Mouse (Mus musculus) midbrain, postnatal 0 days (tissue): ENCODE data around the gene Adk. TPM values are rescaled to one million over a fixed set of nuclear protein-coding genes. Genes with fewer than 3 reads are reported as not detected.
"Not testable (repeated sequence)": the region's sequence is repeated elsewhere in the genome, so short reads cannot be mapped to it uniquely, and the experiment has no call there.

Source experiments
- ATAC-seq: fragments of 200-750 bp; cut with Nextera tagmentation; 2 replicates; pipeline ENCODE4 v1.8.0; 2017; ENCODE audit warnings: moderate number of reproducible peaks, mild to moderate bottlenecking, moderate TSS enrichment, moderate library complexity; ENCODE audit not compliant: low FRiP score
- DNase-seq: peaks from one replicate; pipeline ENCODE4 v3.0.0-alpha.2; 2015; ENCODE audit warnings: low spot score
- H3K27ac ChIP-seq: fragments of 300-500 bp; sonication (generic); 2 replicates; pipeline ENCODE4 v1.5.1; 2014; ENCODE audit warnings: low read depth, mild to moderate bottlenecking, low read length, mixed read lengths
- H3K27me3 ChIP-seq: fragments of 300-500 bp; sonication (generic); 2 replicates; pipeline ENCODE4 v1.6.1; 2014; ENCODE audit warnings: low read length, control low read depth, mixed read lengths; ENCODE audit not compliant: insufficient read depth
- H3K36me3 ChIP-seq: fragments of 300-500 bp; sonication (generic); 2 replicates; pipeline ENCODE4 v1.6.1; 2014; ENCODE audit warnings: low read length, control low read depth, mixed read lengths; ENCODE audit not compliant: insufficient read depth
- H3K4me1 ChIP-seq: fragments of 300-500 bp; sonication (generic); 2 replicates; pipeline ENCODE4 v1.6.1; 2014; ENCODE audit warnings: mild to moderate bottlenecking, control low read depth, antibody characterized with exemption, low read length, mixed read lengths; ENCODE audit not compliant: insufficient read depth
- H3K4me2 ChIP-seq: fragments of 300-500 bp; sonication (generic); 2 replicates; pipeline ENCODE4 v1.6.1; 2014; ENCODE audit warnings: low read depth, mild to moderate bottlenecking, low read length, mixed read lengths; ENCODE audit not compliant: poor library complexity, severe bottlenecking
- H3K4me3 ChIP-seq: fragments of 300-500 bp; sonication (generic); 2 replicates; pipeline ENCODE4 v1.5.1; 2014; ENCODE audit warnings: low read depth, mild to moderate bottlenecking, low read length, moderate library complexity
- H3K9ac ChIP-seq: fragments of 300-500 bp; sonication (generic); replicated peaks from 2 replicates; pipeline ENCODE4 v1.6.1; 2014; ENCODE audit warnings: mild to moderate bottlenecking, low read length, moderate library complexity, mixed read lengths; ENCODE audit not compliant: poor library complexity, severe bottlenecking
- H3K9me3 ChIP-seq: fragments of 300-500 bp; sonication (generic); 2 replicates; pipeline ENCODE4 v1.6.1; 2016; ENCODE audit warnings: low read length, control low read depth
- CTCF ChIP-seq: IDR thresholded peaks from 2 replicates; pipeline ENCODE4 v1.5.1; 2016; ENCODE audit warnings: antibody characterized with exemption, mild to moderate bottlenecking
- WGBS: fragments of 180-500 bp; shearing (Covaris S2); extraction: QIAGEN DNeasy Blood & Tissue Kit; methylation state at CpG from one replicate; pipeline ENCODE4 v1.1.7; 2014; 5-methylcytosine and 5-hydroxymethylcytosine counted together
- polyA plus RNA-seq: library from polyadenylated mRNA; unstranded; fragments of >200 nt; fragmentation: Nextera tagmentation; extraction: Ambion mirVana; gene quantifications from 2 replicates; pipeline ENCODE4 v1.2.1, GENCODE M21; 2015
- total RNA-seq: library from RNA; depleted of rRNA; stranded (reverse); fragments of >200 nt; gene quantifications from 2 replicates; pipeline ENCODE4 v1.2.3, GENCODE M21; 2014

Gene Adk
- total and polyA plus RNA-seq, 2 experiments from 2014 or later: 25.3 to 50.6 TPM

DNA sequence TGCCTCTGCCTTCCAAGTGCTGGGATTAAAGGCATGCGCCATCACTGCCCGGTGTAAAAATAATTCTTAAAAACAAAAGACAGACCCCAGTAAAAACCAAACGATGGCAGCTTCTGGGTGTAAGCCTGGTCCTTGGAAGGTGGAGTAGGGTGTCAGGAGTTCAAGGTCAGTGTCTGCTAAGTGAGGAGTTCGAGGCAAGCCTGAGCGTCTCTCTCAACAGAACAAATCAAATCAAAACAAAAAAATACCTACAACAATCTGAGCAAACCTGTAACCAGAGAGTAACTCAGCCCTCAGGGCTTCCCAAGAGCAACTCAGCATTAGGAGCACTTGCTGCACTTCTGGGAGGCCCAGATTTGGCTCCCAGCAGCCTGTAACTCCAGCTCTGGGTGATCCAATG lies 427.8 kb downstream of the Adk start:
- H3K27ac ChIP-seq: no peak overlapping the region
- TF ChIP-seq CTCF: no peak
- no peaks in the 10 kb centered on the region for H3K27me3 ChIP-seq
- H3K4me1 ChIP-seq: no peaks in the 10 kb centered on the region
- no peaks in the 10 kb centered on the region for H3K9me3 ChIP-seq
- no peaks in the 10 kb centered on the region for H3K36me3 ChIP-seq
- H3K4me3 ChIP-seq: no peak overlapping the region
- WGBS: 92% methylated on average over 5 of the region's 5 CpGs
- ATAC-seq (no peak), DNase-seq (no peak)
- no peak overlapping the region for H3K9ac ChIP-seq
- H3K4me2 ChIP-seq: no peak overlapping the region

DNA sequence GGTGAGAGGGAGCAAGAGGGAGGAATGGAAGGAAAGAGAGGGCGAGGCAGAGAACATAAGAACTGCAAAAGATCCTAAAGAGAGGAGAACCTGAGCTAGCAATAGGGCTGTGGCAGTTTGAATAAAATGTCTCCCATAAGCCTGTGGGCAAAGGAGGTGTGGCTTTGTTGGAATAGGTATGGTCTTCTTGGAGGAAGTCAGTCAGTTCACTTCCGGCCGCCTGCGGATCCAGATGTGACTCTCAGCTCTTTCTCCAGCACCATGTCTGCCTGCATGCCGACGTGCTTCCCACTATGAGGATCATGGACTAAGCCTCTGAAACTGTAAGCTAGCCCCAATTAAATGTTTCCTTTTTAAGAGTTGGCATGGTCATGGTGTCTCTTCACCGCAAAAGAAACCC lies 428.9 kb downstream of the Adk start, which contains the start of gene Kat6b:
Gene Kat6b (plus strand): TSS at position 204 of the 400 bp plus-strand sequence.
- ATAC-seq (no peak), DNase-seq (no peak)
- Histone ChIP-seq H3K27me3 (no peaks in the 10 kb centered on the region), H3K36me3 (no peaks in the 10 kb centered on the region), H3K4me1 (no peaks in the 10 kb centered on the region), H3K4me2 (no peak within 1 kb of the TSS), H3K9ac (no peak within 1 kb of the TSS), H3K9me3 (no peaks in the 10 kb centered on the region), H3K27ac (no peak within 1 kb of the TSS), H3K4me3 (no peak within 1 kb of the TSS)
- 92% methylated on average over 7 of the region's 7 CpGs for WGBS
- no peak for TF ChIP-seq CTCF

DNA sequence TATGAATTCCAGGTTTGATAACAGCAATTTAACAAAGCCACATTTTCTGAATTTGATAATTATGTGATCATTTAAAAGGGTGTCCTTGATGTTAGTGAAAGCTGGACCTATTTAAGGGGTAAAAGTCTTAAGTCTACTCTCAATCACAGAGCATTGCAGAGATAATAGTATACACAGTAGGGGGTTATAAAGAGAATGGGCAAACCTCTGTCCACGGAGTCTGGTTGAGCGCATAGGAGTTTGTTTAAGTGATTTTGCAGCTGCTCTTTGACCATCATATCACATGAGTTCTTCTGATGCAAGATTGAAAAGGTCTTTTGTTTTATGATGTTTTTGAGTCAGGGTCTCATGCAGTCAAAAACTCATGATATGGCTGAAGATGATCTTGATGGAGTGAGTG lies 431.8 kb downstream of the Adk start:
- no peaks in the 10 kb centered on the region for H3K9me3 ChIP-seq
- H3K27me3 ChIP-seq: no peaks in the 10 kb centered on the region
- no peak overlapping the region for H3K9ac ChIP-seq
- H3K4me3 ChIP-seq: no peak overlapping the region
- H3K36me3 ChIP-seq: no peaks in the 10 kb centered on the region
- no peak overlapping the region for H3K27ac ChIP-seq
- 68% methylated on average over 2 of the region's 2 CpGs for WGBS
- ATAC-seq: no peak
- H3K4me2 ChIP-seq: no peak overlapping the region
- H3K4me1 ChIP-seq: no peaks in the 10 kb centered on the region
- DNase-seq: no peak
- TF ChIP-seq CTCF: no peak

DNA sequence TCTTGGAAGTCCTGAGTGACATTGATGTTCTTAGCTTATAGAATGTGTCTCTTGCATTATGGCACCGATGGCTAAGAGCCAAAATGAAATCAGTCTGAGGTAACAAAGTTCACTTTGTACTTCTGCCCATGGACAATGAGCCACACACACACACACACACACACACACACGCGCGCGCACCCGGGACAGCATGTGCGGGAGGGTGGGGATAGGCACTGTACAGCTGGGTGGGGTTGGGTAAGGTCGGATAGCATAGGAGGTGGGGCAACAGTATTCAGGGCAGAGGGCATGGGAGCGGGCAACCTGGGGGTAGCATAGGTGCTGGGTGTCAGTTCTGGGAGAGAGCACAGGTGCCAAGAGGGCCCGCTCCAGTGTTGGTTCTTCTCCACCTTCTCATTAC lies 432.3 kb downstream of the Adk start:
- Histone ChIP-seq H3K4me3 (no peak overlapping the region), H3K36me3 (no peaks in the 10 kb centered on the region), H3K27me3 (no peaks in the 10 kb centered on the region), H3K4me1 (no peaks in the 10 kb centered on the region), H3K4me2 (no peak overlapping the region), H3K9ac (no peak overlapping the region), H3K9me3 (no peaks in the 10 kb centered on the region), H3K27ac (no peak overlapping the region)
- DNase-seq: no peak
- no peak for TF ChIP-seq CTCF
- 93% methylated on average over 10 of the region's 10 CpGs for WGBS
- ATAC-seq: no peak

DNA sequence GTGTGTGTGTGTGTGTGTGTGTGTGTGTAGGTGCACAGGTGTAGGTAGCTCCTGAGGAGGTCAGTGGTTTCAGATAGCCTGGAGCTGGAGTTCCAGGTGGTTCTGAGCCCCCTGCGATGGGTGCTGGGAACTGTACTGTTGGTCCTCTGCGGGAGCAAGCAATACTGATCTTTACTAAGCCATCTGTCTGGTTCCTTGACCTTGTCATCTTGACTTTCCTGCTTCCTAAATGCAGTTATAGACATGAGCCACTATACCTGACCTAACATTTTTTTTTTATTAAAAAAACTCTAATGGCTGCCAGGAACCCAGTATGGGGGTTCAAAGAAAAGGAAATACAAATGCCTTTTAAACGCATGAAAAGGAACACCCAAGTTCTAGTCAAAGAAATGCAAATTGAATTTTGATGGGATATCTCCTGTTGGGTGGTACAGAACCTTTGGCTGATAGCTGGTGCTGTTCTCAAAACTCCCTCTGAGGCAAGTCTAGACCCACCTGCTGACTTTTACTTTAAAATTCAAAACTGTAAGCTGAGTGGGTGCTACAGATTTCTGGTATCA lies 433.7 kb downstream of the Adk start:
- H3K36me3 ChIP-seq: no peaks in the 10 kb centered on the region
- H3K9me3 ChIP-seq: no peaks in the 10 kb centered on the region
- no peak overlapping the region for H3K4me2 ChIP-seq
- no peak overlapping the region for H3K9ac ChIP-seq
- no peak for TF ChIP-seq CTCF
- H3K4me1 ChIP-seq: no peaks in the 10 kb centered on the region
- ATAC-seq (no peak), DNase-seq (no peak)
- H3K27me3 ChIP-seq: no peaks in the 10 kb centered on the region
- 96% methylated on average over 3 of the region's 3 CpGs for WGBS
- H3K27ac ChIP-seq: no peak overlapping the region
- H3K4me3 ChIP-seq: no peak overlapping the region

DNA sequence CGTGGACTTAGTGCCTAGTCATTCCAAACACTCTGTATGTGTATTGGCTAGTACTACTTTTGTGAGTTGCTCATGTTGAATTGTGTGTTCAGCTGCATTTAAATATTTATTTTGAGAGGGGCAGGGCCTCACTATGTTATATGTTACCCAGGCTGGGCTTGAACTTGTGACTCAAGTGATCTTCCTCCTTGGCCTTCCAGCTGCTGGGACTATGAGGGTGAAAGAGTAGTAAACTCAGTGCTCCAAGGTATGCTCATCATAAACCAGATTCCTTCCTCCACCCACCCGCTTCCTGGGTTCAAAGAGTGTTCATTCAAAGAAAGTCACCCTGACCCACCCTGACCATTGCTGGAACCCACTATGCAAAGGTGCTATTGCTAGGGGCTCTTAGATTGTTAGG lies 434.8 kb downstream of the Adk start:
- H3K9me3 ChIP-seq, H3K27me3 ChIP-seq, DNase-seq, ATAC-seq, H3K9ac ChIP-seq, H3K4me2 ChIP-seq, H3K27ac ChIP-seq, H3K4me3 ChIP-seq, H3K36me3 ChIP-seq, H3K4me1 ChIP-seq: not testable (repeated sequence)
- WGBS: 91% methylated on average over 2 of the region's 2 CpGs

DNA sequence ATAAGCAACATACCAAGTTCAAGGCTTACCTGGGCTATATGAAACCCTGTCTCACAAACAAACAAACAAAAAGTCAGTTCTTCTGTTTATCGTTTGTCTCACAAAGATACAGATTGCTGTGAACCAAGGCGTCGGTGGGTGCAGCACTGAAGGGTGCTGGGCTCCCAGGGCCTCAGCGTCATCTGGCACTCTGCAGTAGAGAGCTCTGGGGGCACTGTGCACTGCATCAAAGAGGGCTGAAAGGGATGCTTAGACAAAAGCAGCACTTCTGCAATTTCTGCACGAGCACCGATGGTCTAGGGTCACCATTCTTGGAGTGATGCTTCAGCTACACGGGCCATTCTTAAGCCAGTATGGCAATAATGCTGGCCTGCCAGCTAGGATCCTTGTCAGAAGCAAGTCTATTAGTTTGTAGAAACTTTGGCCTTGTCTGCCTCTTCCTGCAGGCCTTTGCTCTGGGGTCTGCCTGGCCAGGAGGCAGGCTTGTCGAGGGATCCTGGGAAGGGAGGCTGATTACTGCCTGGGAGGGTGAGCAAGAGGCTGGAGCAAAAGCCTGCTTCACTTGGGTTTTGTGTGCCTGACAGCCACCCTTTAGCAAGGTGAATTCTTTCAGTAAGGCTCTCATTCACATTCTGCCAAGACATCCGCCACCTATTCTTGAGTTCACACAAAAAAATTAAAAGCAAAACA lies 436.2 kb downstream of the Adk start:
- not testable (repeated sequence) for H3K36me3 ChIP-seq, H3K4me1 ChIP-seq, H3K9me3 ChIP-seq, H3K4me2 ChIP-seq, H3K4me3 ChIP-seq, H3K27ac ChIP-seq, ATAC-seq, H3K27me3 ChIP-seq, H3K9ac ChIP-seq
- peak; percentile 5 for DNase-seq
- WGBS: 53% methylated on average over 8 of the region's 9 CpGs
